Mouse (Mus musculus): ENCODE data around the gene Dzip3. TPM values are rescaled to one million over a fixed set of nuclear protein-coding genes. Genes with fewer than 3 reads are reported as not detected.

Dzip3 gene
- total RNA-seq (2021), result 1 to 10 TPM; 8.2 to 8.3 TPM
- long read RNA-seq, experiment 1, partial matches to known transcripts, result 0 of 3 reads
- long read RNA-seq, experiment 1, other reads (novel, unspliced or antisense), result 1 of 3 reads
- long read RNA-seq, experiment 2, partial matches to known transcripts, result 0 of 1 reads
- long read RNA-seq, experiment 2, other reads (novel, unspliced or antisense), result 1 of 1 reads

DNA sequence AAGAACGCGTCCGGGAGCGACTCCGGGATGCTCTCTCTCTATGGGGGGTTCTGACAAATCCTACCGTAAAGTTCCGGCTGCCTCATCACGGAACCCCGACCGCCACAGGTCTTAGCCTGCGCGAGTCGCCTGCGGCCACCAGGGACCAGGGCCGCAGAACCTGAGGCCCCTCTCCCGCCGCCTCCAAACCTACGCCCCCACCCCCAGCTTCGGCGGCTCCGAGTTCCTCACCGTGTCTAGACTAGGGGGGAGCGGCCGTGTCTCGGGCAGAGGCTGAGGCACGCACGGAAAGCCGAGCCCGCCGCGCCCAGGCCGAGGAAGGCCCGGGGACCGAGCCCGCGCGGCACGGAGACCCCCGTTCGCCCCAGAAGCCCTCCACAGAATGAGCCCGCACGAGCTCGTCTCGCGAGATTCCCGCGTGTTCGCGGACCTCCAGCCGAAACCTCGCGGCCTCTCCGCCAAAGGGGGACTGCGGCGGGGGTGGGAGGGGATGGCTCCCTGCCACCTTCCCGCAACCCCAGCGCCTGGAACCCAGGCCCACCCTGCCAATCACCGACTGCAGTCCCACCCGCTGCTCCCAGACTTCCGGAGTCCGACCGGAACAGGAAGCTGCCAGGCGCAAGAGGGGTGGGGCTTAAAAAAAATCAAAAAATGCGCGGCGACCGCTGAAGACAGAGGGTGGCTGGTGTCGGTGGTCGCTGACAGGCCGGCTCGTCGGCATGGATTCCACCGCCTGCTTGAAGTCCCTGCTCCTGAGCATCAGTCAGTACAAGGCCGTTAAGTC lies at the start of gene Dzip3, which contains the start of gene Cip2a:
TSS of gene Dzip3 (minus strand) at position 607 of the 784 bp plus-strand sequence.
TSS of gene Cip2a (plus strand) at position 627 of the 784 bp plus-strand sequence.
- DNase-seq, result peak; percentile 87 to 92
- intact Hi-C loops (cut with DNase I), result no loop called here

DNA sequence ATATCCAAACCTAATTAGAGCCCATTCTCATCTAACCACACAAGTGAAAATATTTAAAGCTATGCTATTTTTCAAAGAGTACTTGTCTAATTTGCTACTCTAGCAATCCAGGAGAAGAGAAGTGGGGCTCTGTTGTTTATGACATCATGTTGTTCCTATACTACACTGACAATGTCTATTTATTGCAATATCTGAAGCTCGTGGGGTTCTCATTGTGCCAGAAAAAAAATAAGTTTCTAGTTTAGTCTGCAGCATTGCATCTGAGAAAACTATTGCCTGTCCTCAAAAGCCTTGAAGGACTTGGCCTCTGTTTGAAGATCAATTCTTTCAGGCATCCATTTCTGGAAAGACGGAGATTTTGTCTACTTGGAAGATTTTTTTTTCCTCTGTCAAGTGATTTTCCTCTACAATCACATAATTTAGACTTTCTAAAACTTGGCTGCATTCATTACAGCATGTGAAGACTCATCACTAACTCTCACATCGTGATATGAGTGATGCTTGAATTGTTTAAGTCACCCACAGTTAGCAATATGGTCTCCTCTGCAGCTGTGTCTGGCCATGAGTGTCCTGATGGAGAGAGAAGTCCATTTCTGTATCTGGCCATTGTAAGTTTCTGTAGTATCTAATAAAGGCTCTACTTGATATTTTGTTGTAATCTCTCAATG lies 46.7 kb upstream of the Dzip3 start:
- no peak for DNase-seq
- intact Hi-C loops (cut with DNase I), result no loop called here

DNA sequence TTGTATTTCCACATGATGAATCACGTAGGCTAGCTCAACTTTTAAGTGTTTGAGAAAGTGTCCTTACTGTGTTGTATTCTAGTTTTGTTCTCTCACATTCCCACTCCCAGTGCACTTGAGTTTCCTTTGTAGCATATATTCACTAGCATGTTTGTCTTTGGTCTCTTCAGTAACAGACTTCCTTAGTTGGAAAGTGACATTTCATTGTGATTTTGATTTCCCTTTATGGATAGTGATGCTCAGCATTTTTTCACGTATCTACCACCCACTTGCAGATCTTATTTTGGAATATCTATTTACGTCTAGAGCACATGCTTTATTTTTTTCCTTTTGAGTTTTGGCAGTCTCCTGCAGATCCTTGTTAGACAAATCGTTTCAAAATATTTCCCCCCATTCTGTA lies 43.8 kb upstream of the Dzip3 start:
- intact Hi-C loops (cut with DNase I), result no loop called here
- DNase-seq, result no peak

DNA sequence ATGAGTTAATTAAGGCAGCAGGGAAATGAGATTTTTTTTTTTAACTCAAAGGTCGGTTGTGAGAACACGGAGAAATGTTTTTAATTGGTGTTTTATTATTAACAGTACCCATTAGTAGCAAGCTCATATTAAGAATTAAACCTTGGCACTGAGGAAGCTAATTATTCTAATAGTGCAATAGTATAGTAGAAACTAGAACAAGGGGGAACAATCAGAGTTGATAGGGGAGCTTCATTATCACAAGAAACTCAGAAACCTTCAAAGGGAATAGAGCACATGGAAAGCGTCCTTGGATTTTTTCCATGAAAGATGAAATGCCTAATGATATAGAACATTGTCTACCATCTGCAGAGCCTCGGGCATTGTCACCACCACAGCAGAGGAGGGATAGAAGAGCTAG lies 41.9 kb upstream of the Dzip3 start:
- DNase-seq, result no peak
- intact Hi-C loops (cut with DNase I), result no loop called here

DNA sequence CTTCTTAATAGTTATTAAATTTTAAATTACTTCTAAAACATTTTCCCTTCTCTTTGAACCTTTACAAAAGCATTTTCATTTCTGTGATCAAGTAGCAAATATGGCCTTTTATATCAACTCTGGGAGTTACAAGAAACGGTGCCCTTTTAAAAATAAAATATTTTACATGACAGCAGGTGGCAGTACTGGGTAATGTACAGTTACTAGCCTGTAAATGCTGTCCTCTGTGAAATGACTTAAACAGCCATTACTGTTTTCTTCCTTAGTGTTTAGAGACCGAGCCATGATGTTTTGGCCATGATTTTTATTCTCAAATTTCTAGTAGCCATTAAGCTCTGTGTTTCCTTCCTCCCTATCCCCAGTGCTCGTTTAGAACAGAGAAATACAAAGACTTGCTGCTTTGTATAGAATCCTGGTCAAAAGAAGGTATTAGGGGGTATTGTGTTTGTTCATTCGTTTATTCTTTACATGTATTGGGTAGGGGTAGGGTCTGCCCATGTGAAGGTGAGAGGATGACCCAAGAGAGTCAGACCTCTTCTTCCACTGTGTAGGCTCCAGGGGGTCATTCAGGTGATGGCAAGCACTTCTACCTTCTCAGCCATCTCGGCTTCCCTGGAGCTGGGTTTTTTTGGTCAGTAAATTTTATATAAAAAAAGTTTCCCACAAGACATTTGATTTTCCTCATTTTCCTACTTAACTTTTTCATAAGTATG lies 22.8 kb upstream of the Dzip3 start:
- intact Hi-C loops (cut with DNase I), result loop anchor here (5.0 kb wide), 1 partner anchor 306 kb away; no protein-coding TSS in a partner anchor

DNA sequence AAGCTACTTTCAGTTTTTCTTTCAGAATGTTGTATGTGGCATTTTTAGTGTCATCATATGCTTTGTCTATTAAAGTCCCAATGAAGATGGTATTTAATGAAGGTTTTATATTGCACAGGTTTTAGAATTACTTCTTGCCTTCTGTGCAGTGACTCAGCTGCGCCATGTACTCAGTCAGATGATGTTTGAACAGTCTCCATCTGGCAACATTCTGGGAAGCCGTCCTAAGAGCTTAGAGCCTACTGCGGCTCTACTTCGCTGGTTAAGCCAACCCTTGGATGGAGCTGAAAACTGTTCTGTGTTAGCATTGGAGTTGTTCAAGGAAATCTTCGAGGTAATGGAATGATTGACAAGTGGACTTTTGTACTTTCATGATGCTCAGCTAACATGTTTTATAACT lies 10.2 kb upstream of the Dzip3 start:
- DNase-seq, result no peak
- intact Hi-C loops (cut with DNase I), result no loop called here

More for the DNA sequence above, 22.8 kb upstream of the Dzip3 start:
- no peak for DNase-seq

DNA sequence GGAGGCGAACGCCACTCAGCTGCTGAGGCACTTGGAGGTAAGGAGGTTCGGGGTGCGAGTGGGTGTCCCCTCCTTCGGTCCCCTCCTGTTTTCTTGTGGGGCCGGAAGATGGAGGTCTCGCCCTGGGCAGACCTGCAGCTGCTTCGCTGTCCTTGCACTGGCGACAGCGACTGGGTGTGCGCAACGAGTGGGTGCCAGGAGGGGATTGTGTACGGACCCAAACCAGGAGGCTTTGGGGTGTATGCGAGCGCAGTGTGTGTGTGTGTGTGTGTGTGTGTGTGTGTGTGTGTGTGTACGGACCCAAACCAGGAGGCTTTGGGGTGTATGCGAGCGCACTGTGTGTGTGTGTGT lies 353 bp upstream of the Dzip3 start:
- DNase-seq, result no peak
- intact Hi-C loops (cut with DNase I), result no loop called here

DNA sequence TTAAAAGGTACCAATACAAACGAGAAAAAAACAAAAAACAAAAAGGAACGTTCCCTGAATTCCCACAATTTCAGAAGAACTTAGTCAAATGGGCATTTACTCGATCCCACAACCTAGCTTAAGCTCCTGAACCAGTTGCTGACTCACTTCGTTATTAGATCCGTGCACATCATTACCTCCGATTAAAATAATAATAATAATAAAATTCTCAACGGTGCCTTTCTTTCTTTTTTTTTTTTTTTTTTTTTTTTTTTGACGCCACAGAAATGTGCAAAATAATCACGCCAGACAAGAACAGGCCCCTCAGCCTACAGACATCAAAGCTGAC lies 770 bp downstream of the Dzip3 start:
- DNase-seq, result no peak
- intact Hi-C loops (cut with DNase I), result no loop called here

DNA sequence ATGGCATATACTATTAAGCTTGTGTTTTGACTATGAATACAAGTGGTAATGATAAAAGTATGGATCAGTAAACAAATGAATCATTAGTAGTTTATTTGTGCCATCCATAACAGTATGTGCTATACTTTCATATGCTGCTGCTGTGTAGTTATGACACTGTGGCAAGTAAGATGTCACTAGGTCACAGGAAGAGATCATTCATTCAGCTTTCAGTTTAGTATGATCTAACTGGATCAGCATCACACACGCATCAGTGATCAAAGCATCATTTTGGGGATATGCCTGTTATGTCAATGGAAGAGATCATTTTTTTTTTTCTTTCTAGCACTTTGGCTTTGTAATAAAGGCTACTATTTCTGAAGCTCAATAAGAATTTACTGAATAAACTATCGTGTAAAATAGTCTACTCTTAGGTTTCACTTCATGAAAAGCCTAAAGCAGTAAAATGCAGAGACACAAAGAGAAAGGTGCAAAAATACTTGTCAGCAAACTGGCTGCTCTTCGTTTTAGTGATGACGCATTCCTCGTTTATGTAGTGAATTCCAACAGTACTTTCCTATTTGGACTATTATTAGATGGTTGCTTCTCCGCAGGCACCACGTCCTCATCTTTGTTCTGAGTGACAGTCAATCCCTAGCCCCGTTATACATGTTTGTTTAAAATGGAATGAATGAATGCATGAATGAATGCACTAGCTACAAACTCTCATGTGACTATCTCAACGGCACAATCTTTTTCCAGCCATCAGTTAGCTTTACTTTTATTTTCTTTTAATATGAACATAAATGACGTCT lies 1.3 kb downstream of the Dzip3 start:
- intact Hi-C loops (cut with DNase I), result no loop called here
- no peak for DNase-seq

DNA sequence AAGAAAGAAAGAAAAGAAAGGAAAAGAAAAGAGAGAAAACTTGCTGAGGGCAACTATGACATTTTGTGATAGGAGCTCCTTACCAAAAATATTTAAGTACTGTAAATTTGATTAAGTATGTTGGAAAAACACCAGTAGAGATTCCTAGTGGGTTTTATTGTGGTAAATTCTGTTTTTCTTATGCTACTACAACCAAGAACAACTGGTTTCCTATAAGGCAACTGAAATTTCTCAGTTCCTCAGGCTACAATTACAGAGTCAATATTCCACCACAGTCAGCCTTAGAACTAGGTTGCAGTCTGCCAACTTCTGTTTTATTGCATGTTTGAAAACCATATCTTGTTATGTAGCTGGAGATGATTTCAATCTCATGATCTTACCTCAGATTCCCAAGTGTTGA lies 4.3 kb downstream of the Dzip3 start:
- no peak for DNase-seq
- intact Hi-C loops (cut with DNase I), result no loop called here

DNA sequence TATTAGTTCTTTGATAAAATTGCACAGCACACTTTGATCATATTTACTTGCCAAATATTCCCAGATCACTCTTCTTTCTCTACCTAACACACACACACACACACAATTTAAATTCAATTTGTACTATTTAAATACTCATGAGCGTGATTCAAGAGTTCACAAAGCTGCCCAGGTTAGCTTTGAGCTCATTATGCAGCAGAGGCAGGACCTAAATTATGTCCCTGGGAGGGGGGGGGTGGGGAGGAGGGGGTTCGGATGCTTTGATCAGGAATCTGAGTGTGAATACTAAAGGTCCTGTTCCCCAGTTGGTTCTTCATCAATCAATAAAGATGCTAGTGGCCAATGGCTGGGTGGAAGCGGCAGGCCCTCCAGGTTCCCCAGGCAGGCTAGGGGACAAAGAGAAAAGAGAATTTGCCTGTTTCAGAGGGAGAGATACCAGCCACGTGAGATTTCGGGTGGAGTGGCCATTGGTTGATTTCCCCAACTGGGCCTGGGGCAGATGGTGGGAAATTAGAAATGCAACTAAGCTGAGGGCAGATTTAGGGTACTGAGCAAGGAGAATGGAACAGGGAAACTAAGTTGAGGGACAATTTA lies 8.8 kb downstream of the Dzip3 start:
- DNase-seq, result no peak
- intact Hi-C loops (cut with DNase I), result no loop called here

DNA sequence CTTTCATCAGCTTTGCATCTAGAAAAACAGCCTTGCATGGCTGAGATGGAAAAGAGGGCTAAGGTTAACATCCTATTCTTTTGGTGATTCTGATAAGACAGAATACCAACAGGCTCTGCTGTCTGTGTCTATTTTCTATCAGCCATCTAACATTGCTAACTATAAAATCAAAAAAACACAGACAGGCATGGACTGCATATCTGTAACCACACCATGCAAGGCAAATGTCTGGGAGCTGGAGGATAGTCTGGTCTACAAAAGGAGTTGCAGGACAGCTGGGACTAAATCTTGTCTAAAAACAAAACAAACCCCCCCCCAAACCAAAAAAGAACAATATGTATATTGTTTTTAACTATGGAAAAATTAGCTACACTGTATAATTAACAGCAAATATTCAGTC lies 14.0 kb downstream of the Dzip3 start:
- intact Hi-C loops (cut with DNase I), result no loop called here
- no peak for DNase-seq

DNA sequence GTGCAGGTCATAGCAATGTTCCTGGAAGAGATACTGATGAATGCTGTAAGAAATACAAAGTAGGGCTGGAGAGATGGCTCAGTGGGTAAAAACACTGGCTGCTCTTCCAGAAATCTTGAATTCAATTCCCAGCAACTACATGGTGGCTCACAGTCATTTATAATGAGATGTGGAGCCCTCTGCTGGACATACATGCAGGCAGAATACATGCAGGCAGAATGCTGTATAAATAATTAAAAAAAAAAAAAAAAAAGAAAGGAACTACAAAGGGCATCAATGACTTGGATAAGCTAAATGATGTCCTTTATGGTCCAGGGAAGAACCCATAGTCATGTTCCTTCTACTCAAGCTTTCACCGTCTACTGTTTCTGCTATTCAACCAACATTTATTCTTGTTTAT lies 20.4 kb downstream of the Dzip3 start:
- no peak for DNase-seq

DNA sequence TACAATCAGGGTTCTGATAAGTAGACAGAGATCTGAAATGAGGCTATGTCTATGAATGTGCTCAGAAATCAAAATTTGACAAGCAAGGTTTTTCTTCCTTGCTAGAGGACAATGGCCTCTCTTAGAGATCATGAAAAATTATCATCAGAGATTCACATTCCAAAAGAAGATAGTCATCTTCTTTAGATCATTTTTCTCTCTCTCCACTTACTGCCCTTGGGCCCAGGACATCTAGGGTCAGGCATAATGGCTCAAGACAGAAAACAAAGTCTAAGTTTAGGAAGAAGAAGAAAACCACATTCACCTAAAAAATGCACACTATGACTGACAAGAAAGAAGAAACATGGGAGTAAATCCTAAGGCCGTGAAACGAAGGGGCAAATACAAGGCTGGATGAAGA lies 21.0 kb downstream of the Dzip3 start:
- no peak for DNase-seq
- intact Hi-C loops (cut with DNase I), result no loop called here

More for the DNA sequence above, 20.4 kb downstream of the Dzip3 start:
- intact Hi-C loops (cut with DNase I), result no loop called here

DNA sequence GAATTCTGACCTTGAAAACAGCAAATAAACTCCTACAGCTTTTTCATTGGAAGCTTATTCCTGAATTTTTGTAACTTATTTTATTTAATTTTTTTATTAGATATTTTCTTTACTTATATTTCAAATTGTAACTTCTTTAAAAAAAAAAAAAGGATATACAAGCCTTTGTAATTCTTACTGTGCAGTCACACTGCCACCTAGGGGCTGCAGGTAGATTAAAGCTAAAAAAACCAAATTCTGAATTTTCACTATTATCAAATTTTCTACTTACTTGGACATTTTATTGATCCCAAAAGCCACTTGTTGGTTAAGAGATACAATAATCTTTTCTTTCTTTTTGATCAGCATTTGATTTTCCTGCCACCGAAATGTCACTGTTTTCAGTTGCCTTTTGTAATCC lies 52.2 kb downstream of the Dzip3 start:
- peak; percentile 3 to 29 for DNase-seq
- intact Hi-C loops (cut with DNase I), result no loop called here

DNA sequence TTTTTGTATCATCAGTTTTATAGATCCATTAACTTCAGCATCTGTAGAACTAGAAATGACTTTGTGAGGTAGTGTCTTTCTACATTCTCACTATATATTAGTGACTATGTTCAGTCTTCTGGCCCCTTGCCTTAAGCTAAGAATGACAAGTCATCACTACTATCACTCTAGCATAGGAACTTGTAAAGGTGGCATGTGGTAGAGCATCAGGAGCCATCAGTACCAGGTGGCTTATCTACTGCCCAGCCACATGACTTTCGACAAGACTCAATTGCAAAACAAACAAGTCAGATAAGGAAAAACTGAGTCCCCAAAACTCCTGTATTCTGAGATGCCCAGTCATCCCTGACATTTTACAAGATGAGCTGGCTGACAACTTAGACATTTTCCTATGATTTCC lies 70.2 kb downstream of the Dzip3 start:
- DNase-seq, result no peak
- intact Hi-C loops (cut with DNase I), result no loop called here

DNA sequence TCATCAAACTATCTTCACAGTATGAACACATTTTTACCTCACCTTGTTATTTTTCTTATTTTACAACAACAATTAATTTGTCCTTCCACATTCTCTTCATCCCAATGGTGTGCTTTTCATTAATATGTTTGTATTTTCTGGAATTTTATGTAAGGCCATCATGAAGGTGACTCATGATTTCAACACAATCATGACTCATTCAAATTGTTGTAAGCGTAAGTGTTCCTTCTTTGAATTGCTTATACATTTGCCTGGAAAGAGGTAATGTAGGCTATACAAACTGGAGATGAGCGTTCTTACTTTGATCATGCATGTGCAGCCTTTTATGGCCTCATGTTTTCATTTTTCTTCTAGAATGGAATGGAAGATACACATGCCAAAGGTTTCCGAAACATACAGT lies 80.8 kb downstream of the Dzip3 start:
- intact Hi-C loops (cut with DNase I), result no loop called here
- no peak for DNase-seq

DNA sequence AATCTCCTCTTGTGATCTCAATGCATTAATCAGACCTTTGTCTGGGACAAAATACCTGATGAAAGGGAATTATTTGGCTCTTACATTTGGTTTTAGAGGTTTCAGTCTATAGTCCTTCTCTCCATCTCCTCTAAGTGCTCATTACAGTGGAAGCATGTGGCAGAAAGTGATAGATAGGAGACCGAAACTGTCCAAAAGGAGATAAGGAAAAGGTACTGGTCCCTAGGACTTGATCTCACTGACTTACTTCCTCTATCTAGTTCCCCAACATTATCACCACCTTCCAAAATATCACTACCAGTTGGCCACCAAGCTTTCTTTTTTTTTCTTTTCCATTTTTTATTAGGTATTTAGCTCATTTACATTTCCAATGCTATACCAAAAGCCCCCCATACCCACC lies 82.8 kb downstream of the Dzip3 start:
- DNase-seq, result no peak
- intact Hi-C loops (cut with DNase I), result no loop called here

DNA sequence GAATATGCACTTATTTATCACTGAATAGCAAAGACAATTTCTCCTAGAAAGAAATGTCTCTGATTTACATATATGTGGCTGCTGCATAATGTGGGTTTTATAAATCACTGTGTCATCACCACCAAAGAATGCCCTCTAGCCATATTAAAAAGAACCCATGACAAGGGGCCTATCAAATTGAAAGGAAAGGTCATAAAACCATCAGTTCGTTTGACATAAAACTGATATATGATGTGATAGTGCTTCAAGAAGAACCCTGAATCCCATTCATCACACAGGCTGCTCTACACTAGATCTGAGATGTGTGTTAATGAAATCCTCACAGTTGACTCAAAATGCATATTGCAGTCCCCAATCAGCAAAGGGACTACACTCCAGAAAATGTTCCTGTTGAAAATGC lies 94.1 kb downstream of the Dzip3 start:
- no peak for DNase-seq
- intact Hi-C loops (cut with DNase I), result no loop called here

DNA sequence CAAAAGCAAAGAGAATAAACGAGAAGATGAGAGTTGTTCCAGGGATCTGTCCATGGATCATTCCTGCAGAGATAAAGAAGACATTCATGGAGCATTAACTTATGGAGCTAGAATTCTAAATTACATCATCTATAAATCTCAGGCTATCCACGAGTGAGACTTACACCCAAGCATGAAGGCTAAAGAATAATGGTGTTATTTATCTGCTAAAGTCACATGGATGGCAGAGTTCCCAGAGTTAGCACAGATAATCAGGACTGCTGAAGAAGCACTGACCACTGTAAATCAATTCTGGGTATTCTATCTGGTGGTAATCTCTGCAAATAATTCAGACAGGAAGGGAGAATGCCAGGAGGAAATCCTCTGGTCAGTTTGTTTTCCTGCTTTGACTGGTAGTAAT lies 103.2 kb downstream of the Dzip3 start:
- no peak for DNase-seq
- intact Hi-C loops (cut with DNase I), result no loop called here
